Mouse (Mus musculus) kidney, postnatal 0 days (tissue): ENCODE measurements at regions not wholly inside any gene's neighbourhood (a gene's known extent, or its start where the extent isn't known, plus 50 kb on each side); places are given as distances from the start of the nearest gene placed in this dataset.
"Not testable (repeated sequence)": the region's sequence is repeated elsewhere in the genome, so short reads cannot be mapped to it uniquely, and the experiment has no call there.

Source experiments
- ATAC-seq: fragments of 200-750 bp; cut with Nextera tagmentation; replicated peaks from 2 replicates; pipeline ENCODE4 v1.8.0; 2017; ENCODE audit warnings: low read depth, moderate number of reproducible peaks, moderate TSS enrichment, moderate library complexity; ENCODE audit not compliant: low FRiP score
- DNase-seq: peaks from one replicate; pipeline ENCODE4 v3.0.0-alpha.2; 2016; ENCODE audit warnings: low spot score
- H3K27ac ChIP-seq: fragments of 300-500 bp; sonication (generic); 2 replicates; pipeline ENCODE4 v1.5.1; 2014; ENCODE audit warnings: mild to moderate bottlenecking
- H3K27me3 ChIP-seq: fragments of 300-500 bp; sonication (generic); 2 replicates; pipeline ENCODE4 v1.6.1; 2014; ENCODE audit warnings: low read length, mixed read lengths; ENCODE audit not compliant: insufficient read depth
- H3K36me3 ChIP-seq: fragments of 300-500 bp; sonication (generic); 2 replicates; pipeline ENCODE4 v1.6.1; 2014; ENCODE audit warnings: low read length, mixed read lengths; ENCODE audit not compliant: insufficient read depth
- H3K4me1 ChIP-seq: fragments of 300-500 bp; sonication (generic); replicated peaks from 2 replicates; pipeline ENCODE4 v1.6.1; 2014; ENCODE audit warnings: antibody characterized with exemption, low read length, mixed read lengths; ENCODE audit not compliant: insufficient read depth
- H3K4me2 ChIP-seq: fragments of 300-500 bp; sonication (generic); 2 replicates; pipeline ENCODE4 v1.6.1; 2014; ENCODE audit warnings: mild to moderate bottlenecking, low read length, moderate library complexity, mixed read lengths
- H3K4me3 ChIP-seq: fragments of 300-500 bp; sonication (generic); replicated peaks from 2 replicates; pipeline ENCODE4 v1.5.1; 2014; ENCODE audit warnings: low read depth, low read length
- H3K9ac ChIP-seq: fragments of 300-500 bp; sonication (generic); 2 replicates; pipeline ENCODE4 v1.6.1; 2014; ENCODE audit warnings: low read depth, low read length
- H3K9me3 ChIP-seq: fragments of 300-500 bp; sonication (generic); replicated peaks from 2 replicates; pipeline ENCODE4 v1.6.1; 2016; ENCODE audit warnings: low read length, inconsistent platforms, mixed read lengths
- CTCF ChIP-seq: IDR thresholded peaks from 2 replicates; pipeline ENCODE4 v1.5.1; 2016; ENCODE audit warnings: antibody characterized with exemption, low read depth, mild to moderate bottlenecking, moderate library complexity
- WGBS: fragments of 180-500 bp; shearing (Covaris S2); extraction: QIAGEN DNeasy Blood & Tissue Kit; methylation state at CpG from one replicate; pipeline ENCODE4 v1.1.7; 2014; 5-methylcytosine and 5-hydroxymethylcytosine counted together

DNA sequence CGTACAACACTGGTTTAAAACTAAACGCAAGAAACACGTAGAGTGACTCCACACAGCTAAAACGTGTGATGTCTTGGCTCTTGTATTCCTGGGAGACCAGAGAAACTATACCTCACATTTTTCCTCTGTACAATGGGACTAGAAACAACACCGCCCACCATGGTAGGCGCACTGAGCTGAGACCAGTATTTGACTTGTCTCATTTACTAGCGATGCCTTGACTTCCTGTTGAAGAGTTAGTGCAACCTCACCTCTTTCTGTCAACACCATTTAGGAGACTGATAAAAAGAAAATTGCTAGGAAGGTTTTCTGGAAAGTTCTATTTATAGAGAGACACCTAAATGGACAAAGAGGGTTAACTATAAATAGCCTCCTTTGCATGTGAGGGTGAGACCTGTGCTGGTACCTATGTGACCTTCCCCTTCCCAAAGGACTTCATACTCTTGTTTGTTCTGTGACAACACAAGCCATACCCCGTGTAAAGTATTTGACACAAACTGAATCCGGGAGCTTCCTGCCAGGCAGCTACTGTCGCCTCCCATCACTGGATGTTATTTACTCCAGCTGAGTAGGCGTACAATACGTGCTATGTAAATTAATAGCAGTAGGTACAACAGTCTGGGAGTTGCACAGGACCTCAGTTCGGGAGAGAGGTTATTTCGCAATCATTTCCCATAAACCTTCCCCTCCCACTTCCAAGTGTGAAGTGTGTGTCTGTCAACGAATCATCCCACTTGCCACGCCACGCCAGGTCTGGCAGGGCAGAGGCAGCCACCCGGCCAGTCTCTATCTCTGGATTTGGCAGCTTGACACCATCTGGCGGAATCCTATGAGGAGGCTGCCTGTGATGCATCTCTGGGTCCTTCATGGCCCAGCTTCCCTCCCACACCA lies 174.7 kb upstream of the Serp2 start:
- ATAC-seq, result no peak
- TF ChIP-seq CTCF, result no peak

DNA sequence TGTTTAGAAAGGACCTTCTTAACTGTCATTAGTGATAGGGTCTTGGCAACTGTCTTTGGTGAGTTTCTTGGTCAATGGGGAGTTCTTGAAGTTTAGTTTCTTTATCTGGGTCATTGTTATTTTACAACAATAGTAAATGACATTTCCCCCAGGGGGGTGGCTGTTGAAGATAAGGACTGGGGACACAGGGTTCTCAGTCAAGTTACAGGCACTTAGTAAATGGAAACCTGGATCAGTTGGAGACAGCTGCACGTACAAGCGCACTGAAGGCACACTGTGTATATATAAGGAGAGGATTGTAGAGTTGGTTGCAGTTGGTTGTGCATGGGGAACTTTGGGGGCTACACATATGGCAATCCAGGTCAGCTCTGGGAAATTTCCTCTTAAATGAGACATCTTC lies 169.2 kb upstream of the Serp2 start:
- Histone ChIP-seq H3K4me2 (no peak overlapping the region), H3K4me1 (0 out of 2 replicates have a peak, but pooled peaks cover 3% of the 10 kb centered on the region), H3K4me3 (no peak overlapping the region), H3K9me3 (no peaks in the 10 kb centered on the region), H3K9ac (no peak overlapping the region), H3K27me3 (no peaks in the 10 kb centered on the region), H3K36me3 (no peaks in the 10 kb centered on the region), H3K27ac (no peak overlapping the region)
- TF ChIP-seq CTCF, result no peak
- no peak for DNase-seq
- ATAC-seq, result no peak
- WGBS, result 94% methylated on average over 2 of the region's 2 CpGs

More for the DNA sequence above, 174.7 kb upstream of the Serp2 start:
- DNase-seq, result no peak
- Histone ChIP-seq H3K4me1 (no peaks in the 10 kb centered on the region; the same call in 1 of the 2 replicates), H3K9ac (no peak overlapping the region), H3K4me3 (no peak overlapping the region), H3K27me3 (no peaks in the 10 kb centered on the region), H3K36me3 (no peaks in the 10 kb centered on the region), H3K27ac (no peak overlapping the region), H3K4me2 (no peak overlapping the region), H3K9me3 (no peaks in the 10 kb centered on the region)
- WGBS, result 72% methylated on average over 19 of the region's 19 CpGs

DNA sequence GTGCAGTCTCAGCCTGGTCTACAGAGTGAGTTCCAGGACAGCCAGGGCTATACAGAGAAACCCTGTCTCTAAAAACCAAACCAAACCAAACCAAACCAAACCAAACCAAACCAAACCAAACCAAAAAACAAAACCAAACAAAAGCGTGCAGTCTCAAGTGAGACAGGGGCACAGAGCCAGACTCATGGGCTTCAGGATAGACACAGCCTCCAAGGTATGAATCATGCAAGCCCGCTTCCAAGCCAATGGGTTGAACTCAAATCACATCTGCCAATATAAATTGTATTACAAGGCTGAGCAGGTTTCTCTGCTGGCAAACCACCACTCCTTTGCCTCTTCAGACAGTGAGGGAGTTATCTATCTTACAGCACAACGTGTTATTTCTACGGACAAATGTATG lies 168.5 kb upstream of the Serp2 start:
- ATAC-seq, H3K27me3 ChIP-seq, H3K36me3 ChIP-seq, DNase-seq, H3K4me2 ChIP-seq, H3K9me3 ChIP-seq, H3K27ac ChIP-seq, H3K4me1 ChIP-seq, H3K9ac ChIP-seq, H3K4me3 ChIP-seq: not testable (repeated sequence)
- 93% methylated on average over 4 of the region's 4 CpGs for WGBS

DNA sequence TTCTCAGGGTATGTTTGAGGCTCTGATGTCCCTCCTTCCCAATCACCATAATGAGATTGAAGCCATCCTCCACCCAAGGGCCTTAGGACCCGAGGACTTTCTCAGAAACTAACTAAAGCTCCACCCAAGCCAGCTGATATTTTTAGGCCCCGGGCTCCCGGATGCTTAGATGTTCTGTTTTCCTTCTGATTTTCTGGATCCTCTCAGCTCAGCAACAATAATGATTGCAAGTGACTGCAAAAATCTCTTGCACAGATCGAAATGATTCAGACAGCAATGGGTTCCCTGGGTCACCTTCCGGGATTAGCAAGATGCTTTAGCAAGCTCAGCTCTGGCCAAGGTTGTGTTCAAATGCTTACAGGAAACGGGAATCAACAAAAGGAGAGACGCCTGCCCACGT lies 168.1 kb upstream of the Serp2 start:
- Histone ChIP-seq H3K4me3 (no peak overlapping the region), H3K9me3 (no peaks in the 10 kb centered on the region), H3K27me3 (no peaks in the 10 kb centered on the region), H3K4me2 (no peak overlapping the region), H3K4me1 (0 out of 2 replicates have a peak, but pooled peaks cover 3% of the 10 kb centered on the region), H3K9ac (no peak overlapping the region), H3K27ac (no peak overlapping the region), H3K36me3 (no peaks in the 10 kb centered on the region)
- no peak for ATAC-seq
- DNase-seq, result no peak
- TF ChIP-seq CTCF, result no peak
- WGBS, result 83% methylated on average over 8 of the region's 8 CpGs

GRCm38 (mm10) chr14:76724395-76724794 lies 167.7 kb upstream of the Serp2 start:
- ATAC-seq (no peak), DNase-seq (no peak)
- TF ChIP-seq CTCF, result no peak
- Histone ChIP-seq H3K27me3 (no peaks in the 10 kb centered on the region), H3K9ac (no peak overlapping the region), H3K27ac (no peak overlapping the region), H3K36me3 (no peaks in the 10 kb centered on the region), H3K4me1 (0 out of 2 replicates have a peak, but pooled peaks cover 3% of the 10 kb centered on the region), H3K4me2 (no peak overlapping the region), H3K4me3 (no peak overlapping the region), H3K9me3 (no peaks in the 10 kb centered on the region)
- WGBS, result 88% methylated on average over 8 of the region's 8 CpGs

DNA sequence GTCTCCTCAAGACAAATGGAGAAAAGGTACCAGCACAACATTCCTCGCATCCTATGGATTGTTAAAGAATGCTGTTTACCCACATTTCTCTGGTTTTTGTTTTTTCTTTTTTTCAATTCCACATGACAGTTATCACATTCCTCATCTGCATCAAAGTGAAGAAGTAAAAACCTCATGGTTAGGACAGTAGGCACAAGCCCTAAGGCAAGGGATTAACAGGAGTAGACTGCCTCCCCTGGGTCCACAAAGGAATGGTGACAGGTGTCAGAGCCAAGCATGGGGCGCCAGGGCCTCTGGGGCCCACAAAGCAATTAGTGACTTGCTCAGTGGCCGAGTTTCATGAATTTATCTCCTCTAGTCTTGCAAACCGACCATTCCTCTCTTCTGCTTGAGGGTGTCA lies 166.9 kb upstream of the Serp2 start:
- WGBS, result 63% methylated on average over 4 of the region's 4 CpGs
- 0 out of 2 replicates have a peak, but pooled peaks cover 3% of the 10 kb centered on the region for H3K4me1 ChIP-seq
- H3K9ac ChIP-seq, result no peak overlapping the region
- H3K4me2 ChIP-seq, result no peak overlapping the region
- no peak overlapping the region for H3K4me3 ChIP-seq
- no peaks in the 10 kb centered on the region for H3K27me3 ChIP-seq
- no peaks in the 10 kb centered on the region for H3K9me3 ChIP-seq
- peak; percentile 9; the same call in 1 of the 2 replicates for TF ChIP-seq CTCF
- DNase-seq (no peak), ATAC-seq (no peak)
- no peak overlapping the region for H3K27ac ChIP-seq
- H3K36me3 ChIP-seq, result no peaks in the 10 kb centered on the region
